Mouse (Mus musculus) layer of hippocampus, adult 8-10 months (tissue): ENCODE results near the gene Crcp. TPM values are rescaled to one million over a fixed set of nuclear protein-coding genes. Genes with fewer than 3 reads are reported as not detected.

ENCODE experiments used
- DNase-seq, 2 experiments: peaks; one replicate each; pipeline ENCODE4 v3.0.0; 2022; ENCODE audit warnings: low spot score in 2 of 2
- total RNA-seq, 4 experiments: library from RNA; stranded (reverse); gene quantifications; 2 replicates each; pipeline ENCODE4 v1.2.4; 2022

Gene Crcp
- total RNA-seq, 4 experiments from 2014 or later: 31.8 to 38.2 (median 35.6) TPM

DNA sequence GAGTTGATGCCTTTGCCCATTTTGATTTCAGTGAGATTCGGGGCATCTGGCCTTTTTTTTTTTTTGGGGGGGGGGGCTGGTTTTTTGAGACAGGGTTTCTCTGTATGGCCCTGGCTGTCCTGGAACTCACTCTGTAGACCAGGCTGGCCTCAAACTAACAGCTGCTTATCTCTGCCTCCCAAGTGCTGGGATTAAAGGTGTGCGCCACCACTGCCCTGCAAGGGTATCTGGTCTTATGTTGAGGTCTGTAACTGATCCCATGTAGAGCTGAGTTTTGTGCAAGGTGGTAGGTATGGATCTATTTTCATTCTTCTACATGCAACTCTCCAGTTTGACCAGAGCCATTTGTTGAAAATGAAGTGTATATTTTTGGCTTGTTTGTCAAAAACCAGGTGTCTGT lies 27.2 kb downstream of the Crcp start:
- DNase-seq: no peak

DNA sequence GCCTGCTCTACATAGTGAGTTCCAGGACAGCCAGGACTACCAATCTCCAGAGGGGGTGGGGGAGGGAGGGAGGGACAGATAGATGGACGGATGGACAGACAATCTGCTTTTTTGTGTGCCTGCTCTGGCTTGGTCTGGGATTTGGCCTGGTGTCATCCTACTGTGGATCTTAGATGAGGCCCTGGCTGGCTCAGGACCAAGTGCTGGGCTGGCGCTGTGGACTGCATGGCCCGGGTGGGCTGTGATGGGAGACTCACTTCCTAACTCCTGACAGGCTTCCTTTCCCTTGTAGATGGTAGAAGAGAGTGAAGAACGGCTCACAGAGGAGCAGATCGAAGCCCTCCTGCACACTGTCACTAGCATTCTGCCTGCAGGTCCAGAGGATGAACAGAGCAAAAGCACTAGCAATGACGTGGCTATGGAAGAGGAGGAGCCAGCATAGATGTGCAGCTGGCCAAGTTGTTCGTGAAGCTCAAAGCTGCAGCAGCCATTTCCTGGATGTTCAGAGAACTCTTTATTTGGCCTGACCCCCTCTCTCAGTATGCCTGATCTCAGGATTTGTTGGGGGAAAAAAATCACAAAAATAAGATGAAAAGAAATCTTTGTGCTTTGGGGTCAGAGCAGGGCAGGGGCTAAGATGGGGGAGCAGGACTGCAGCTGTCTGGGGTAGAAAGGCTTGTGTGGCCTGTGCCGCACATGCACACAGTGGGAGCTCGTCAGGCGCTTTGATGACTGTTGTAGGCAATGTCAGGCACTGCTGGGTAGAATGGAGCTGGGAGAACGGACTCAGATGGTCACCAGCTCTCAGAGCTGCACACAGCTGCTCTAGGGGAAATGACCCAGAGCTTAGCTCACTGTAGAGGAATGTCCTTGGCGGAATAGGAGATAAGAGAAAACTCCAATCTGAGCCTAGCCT lies 30.6 kb downstream of the Crcp start:
- no peak for DNase-seq

DNA sequence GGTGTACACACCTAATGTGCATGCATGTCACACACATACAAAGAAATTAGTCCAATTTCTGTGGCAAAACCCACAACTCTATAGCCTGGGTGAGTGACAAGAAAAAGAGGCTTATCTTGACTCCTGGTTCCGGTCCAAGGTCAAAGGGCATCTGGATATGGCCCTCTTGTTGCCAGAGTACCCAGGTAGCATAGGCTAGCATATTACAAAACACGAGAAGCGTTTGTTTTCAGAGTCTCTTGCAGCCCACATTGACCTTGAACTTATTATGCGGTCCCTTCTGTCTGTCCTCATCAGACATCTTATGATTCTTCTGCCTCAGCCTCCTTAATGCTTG lies 31.2 kb downstream of the Crcp start:
- DNase-seq: no peak

DNA sequence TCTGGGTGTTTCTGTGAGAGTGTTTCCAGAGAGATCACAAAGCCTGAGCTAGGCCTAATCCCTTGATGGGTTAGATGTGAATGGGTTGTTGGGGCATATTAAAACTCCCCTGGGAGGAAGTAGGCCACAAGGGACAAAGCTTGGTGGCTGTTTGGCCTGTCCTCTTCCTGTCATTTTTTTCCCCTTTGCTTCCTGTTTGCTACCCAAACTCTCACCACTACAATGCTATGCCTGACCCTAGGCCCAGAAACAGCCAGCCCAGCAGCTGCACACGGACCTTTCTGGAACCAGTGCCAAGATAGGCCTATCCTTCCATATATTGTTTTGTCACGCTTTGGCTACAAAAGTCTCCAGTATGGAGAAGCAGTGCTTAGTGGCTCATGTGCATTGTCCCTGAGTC lies 33.0 kb downstream of the Crcp start:
- DNase-seq: no peak

DNA sequence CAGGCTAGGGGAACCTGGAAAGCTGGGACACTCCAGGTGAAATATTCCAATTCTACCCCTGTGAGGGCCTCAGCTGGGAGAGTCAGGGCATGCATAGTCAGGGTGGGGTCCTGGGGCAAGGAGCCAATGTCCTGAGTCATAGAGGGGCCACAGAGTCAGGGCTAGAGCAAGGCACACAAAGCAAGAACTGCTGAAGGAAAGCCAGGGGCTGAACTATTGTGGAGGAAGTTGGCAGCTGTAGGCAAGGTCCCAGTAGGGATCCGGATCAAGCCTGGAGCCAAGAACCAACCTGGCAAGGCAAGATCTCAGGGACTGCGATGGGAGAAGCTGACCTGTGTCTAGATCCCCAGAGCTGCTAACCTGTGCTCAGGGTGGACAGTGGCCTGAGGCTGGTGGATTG lies 34.7 kb downstream of the Crcp start:
- DNase-seq: no peak

DNA sequence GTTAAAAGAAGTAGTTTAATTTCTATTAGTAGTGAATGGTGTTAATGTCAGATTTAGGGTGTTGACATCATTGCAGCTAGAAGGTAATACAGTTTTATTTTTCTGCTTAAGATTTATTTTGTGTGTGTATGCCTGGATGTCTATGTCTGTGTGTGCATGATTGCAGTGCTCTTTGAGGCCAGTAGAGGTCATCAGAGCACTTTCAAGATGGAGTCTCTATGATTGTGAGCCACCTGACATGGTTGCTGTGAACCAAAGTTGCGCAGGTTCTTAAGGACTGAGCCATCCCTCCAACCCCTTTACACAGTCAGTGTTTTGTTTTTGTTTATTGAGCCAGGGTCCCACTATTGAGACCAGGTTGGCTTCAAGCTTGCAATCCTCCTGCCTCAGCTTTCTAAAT lies 36.5 kb downstream of the Crcp start:
- no peak for DNase-seq

DNA sequence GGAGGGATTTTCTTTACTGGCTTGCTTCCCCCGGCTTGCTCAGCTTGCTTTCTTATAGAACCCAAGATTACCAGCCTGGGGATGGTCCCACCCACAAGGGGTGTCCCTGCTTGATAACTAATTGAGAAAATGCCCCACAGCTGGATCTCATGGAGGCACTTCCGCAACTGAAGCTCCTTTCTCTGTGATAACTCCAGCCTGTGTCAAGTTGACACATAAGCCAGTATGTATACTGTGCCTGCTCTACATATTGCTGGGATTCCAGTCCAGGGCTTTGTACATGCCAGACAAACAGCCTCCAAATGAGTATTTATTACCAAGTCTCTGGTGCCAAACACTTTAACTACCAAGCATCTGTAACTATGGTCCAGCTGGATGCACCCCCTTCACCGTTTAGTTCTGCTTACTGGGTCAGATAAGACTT lies 38.8 kb downstream of the Crcp start:
- no peak for DNase-seq

DNA sequence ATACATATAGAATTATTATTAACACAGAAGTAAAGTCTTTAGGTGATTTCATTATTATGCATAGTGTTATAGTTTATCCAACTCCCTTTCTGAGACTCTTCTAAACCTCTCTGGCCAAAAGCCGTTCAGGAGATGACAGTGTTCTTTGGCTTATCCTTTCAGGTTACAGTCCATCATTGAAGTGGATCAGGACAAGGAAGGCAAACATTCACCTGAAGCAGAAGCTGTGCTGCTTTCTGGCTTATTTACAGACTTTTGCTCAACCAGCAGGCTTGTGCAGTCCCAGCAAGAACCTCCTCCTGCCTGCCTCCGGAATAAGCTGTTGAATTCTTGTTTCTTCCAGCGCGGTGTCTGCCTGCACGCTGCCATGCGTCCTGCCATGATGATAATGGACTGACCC lies 43.9 kb downstream of the Crcp start, which contains the start of gene Tpst1:
Tpst1 (plus strand) TSS at position 301 of the 400 bp plus-strand sequence.
- no peak for DNase-seq

DNA sequence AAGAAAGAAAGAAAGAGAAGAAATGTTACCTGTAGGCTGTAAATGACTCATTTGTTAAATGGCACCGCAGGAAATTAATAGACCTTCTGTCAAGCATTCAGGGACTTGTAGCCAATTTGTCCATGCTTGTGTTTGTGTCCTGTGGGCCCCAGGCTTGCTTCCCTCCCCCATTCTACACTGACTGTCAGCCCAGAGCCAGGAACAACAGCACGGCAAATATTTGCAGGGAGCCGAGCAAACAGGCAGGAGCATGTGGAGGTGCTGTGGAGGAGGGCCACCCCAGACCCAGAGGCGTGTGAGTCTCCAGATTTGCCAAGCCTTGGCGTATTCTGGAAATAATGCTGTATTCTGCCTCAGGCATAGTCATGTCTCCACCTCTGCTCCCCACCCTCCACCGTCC lies 45.4 kb downstream of the Crcp start:
- DNase-seq: no peak

DNA sequence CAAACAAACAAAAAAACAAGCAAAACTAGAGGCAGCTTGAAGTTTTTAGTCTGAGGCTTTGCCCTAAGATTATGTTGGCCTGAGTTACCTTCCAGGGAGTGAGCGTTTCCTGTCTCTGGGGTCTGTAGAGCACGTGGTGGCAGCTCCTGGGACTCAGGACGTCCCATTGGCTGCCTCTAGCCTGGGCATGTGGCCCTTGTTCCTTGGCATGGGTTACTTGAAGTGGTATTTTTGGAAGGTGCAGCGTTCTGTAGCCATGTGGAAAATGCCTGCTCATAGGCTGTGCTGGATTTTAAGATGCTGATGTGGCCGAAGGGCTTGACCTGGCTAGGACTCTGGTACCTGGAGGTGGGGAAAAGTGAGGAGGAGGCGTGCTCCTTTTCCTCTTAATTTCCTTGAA lies 47.3 kb downstream of the Crcp start:
- DNase-seq: no peak

DNA sequence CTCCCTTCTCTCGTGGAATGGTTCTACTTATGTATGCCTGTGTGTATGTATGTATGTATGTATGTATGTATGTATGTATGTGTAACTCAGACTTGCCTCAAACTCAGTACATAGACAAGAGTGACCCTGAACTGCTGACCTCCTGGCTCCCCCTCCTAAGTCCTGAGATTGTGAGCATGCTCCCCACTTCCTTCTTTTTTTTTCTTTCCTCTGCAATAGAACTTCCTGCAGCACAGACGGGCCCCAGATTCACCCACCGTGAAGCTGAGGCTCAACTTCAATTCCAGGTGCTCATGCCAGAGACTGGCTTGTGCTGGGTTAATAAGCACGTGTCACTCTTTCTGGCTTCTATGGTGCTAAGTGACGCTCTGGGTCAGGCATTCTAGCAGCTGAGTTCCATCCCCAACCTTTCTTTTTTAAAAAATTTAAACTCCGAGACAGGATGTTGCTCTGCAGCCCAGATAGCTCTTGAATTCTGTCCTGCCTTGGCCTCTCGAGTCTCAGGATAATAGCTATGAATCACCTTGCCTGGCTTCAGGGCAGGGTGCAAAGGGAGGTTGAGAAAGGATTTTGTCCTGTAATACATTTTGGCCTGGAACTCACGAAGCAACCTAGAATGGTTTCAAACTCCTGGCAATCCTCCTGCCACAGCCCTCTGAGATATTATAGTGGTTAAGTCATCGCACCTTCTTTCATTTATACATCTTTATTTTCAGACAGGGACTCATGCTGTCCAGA lies 49.2 kb downstream of the Crcp start:
- no peak for DNase-seq

DNA sequence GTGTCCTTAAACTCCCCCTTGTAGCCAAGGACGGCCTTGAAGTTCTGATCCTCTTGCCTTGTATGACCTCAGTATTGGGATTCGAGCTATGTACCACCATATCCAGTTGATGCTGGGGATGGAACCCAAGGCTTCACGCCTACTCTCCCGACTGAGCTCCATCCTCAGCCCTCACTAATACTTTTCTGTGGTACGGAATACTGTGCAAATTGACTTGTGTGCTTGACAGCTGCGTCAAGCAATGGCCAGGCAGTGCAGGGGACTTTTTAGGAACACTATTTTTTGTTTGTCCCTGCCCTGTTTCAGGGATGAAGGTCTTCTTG lies 49.7 kb downstream of the Crcp start:
- no peak for DNase-seq

DNA sequence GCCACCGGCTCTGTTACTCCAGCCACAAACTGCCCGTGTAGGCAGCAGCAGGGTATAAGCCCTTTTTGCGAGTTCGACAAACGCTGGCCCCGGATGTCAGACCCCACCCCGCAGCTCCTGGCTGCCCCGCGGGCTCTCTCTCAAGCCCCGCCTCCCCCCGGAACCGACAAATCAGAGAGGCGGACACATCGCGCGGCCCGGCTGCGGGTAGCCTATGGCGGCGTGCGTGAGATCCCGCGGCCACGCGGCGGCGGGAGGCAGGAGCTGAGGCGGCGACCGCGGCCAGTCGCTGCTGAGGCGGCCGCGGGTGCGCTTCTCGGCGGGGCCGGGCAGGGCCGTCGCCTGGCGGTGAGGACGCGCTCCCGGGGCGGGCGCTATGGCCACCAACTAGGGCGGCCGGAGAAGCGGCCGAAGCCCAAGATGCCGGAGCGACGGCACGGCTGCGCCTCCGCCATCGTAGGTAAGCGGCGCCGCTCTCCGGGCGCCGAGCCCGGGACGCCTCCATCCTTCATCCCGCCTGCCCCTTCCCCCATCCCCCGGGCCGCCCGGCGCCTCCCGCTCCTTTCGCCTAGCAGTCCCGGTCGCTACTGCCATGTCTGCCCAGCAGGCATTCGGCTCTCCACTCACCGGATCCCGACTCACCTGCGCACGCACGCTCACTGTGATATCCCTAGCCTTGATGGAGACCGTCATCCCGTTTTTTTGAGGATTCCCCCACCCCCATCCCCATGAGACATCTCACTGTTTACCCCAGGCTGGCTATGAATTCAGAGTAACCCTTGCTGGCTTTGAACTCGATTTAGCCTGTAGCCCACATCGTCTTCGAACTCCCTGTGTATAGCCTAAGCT lies 50.3 kb downstream of the Crcp start:
- peak; percentile 89 to 95 for DNase-seq

DNA sequence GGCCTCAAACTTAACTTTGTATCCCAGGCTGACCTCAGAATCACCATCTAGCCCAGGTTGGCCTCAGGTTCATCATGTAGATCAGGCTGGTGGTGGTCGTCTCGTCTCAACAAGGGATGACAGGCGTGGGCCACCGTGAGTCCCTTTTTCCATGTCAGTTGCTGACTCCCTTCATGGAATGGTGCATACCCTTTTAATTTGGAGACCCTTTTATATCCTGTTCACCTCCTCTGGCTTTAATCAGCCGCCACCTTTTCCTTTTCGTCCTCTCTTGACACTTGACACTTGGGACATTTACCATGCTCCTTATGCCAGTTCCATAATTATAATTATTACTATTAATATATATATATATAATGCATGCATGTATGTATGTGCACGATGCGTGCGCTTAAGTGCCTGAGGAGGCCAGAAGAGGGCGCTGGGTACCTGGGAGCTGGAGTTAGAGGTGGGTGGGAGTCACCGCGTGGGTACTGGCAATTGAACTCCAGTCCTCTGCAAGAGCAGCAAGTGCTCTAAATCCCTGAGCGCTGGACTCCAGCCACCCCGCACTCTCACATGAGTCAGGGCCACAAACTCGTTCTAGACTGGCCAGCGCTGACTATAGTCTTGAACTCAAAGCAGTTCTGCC lies 51.1 kb downstream of the Crcp start:
- DNase-seq: no peak

DNA sequence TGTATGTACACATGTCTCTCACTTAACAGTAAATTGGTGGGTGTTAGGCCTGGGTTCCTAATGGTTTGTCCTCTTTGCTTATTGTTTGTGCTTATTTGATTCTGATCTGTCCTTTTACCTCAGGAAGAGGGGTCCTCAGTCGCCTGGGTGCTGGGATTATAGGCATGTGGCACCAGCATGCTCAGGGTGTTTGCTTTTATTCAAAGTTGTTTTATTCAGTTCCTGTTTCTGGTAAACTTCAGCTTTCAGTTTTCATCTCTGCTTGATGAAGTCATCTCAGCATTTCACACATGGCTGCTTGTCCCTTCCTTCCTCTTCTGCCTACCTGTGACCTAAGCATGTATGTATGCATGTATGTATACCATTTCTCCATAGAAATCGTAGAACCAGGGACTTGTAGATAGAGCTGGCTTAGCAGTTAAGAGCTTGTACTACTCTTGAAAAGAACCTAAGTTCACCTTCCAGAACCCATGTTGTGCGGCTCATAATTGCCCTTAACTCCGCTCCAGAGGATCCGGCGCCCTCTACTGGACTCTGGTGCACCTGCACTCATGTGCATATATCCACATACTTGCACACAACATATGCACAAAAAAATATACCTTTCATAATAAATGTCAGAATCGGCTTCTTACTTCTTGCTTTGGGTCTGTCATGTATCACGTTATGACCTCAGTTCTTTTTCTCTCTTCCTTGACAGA lies 52.2 kb downstream of the Crcp start:
- no peak for DNase-seq

DNA sequence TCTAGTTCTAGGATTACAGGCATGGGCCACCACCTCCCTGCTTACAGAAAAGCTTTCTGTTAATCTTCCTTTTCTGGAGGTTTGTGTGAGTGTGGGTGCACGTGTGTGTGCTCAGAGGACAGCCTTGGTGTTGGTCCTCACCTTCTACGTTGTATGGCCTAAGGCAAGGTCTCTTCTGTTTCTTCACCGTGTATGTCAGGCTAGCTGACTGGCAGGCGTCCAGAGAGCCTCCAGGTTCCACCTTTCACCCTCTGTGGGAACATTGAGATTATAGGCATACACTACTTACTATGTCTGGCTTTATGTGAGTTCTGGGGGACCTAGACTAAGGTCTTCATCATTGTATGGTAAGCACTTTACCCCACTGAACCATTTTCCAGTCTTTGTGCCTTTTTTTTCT lies 53.3 kb downstream of the Crcp start:
- DNase-seq: no peak

DNA sequence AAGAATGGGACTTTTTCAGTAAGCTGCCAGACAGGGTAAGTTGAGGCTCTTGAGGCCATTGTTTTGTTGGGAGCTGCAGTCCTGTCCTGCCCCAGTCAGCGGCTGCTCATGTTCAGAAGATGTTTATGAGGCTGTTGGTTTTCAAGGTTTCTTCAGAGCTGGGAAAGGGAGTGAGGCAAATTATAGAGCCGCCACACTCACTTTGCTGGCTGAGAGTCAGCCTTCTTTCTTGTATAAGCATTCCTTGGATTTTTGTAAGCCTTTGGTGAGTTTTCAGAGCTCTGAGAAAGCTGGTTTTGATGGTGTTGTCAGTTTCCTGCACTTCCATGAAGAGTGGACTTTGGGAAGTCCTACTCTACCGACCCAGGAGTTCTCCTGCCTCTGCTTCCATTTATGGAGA lies 55.2 kb downstream of the Crcp start:
- no peak for DNase-seq

DNA sequence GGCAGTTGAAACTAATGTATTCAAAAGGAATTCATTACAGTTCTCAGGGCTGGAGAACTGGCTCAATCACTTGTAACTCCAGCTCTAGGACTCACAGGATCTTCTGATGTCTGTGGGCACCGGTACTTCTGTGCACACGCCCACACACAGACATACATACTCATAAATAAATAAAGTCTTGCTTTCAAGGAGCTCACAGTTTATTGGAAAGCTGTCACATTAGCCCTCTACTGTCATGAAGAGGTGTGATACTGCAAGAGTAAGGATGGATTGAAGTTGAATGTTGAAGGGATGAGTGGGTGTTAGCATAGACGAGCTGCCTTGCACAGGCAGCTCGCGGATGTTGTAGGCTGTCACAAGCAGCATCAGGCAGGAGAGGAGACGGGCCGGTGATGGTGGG lies 58.9 kb downstream of the Crcp start:
- DNase-seq: no peak

DNA sequence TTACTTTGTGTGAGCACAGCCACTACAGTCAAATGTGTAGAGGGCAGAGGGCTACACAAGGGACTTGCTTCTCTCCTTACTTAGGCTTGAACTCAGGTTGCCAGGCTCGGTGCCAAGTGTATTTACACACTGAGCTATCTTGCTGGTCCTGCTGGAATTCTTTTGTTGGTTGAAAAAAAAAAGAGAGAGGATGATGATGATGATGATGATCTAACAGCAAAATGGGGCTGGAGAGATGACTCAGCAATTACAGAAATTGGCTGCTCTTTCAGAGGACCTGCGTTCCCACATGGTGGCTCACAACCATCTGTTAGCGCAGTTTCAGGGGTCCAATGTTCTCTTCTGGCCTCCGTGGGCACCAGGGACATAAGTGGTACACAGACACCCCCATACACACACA lies 59.5 kb downstream of the Crcp start:
- no peak for DNase-seq

DNA sequence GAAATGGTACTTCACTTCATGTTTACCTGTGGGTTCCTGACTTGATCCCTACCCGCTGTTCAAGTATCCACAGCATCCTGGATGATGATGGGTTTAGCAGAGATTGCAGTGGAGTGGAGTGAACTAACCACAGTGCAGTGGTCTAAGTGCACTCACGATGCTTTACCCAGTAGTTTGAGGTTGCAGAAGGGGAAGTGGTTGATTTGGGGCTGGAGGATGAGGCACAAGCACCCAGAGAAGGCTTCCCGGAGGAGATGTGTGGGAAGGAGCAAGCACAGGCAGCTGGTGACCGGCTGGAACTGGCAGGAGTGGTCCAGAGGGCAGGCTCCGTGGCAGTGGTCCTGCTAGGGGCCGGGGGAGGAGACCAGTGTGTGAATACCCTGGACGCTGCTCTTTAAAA lies 60.1 kb downstream of the Crcp start:
- DNase-seq: no peak
